Mouse (Mus musculus) heart, embryonic 13.5 days (tissue): ENCODE results near the gene Sipa1l1. TPM values are rescaled to one million over a fixed set of nuclear protein-coding genes. Genes with fewer than 3 reads are reported as not detected.

Source experiments
- ATAC-seq: fragments of 200-750 bp; cut with Nextera tagmentation; 2 replicates; pipeline ENCODE4 v1.8.0; 2017; ENCODE audit warnings: moderate TSS enrichment; ENCODE audit not compliant: insufficient number of reproducible peaks, low FRiP score, low TSS enrichment; ENCODE audit errors: extremely low read depth
- H3K27ac ChIP-seq: fragments of 300-500 bp; sonication (generic); replicated peaks from 2 replicates; pipeline ENCODE4 v1.5.1; 2015; ENCODE audit warnings: moderate library complexity, mild to moderate bottlenecking, inconsistent platforms
- H3K27me3 ChIP-seq: fragments of 300-500 bp; sonication (generic); replicated peaks from 2 replicates; pipeline ENCODE4 v1.6.1; 2015; ENCODE audit warnings: mild to moderate bottlenecking, inconsistent platforms
- H3K36me3 ChIP-seq: fragments of 300-500 bp; sonication (generic); 2 replicates; pipeline ENCODE4 v1.6.1; 2015; ENCODE audit warnings: mild to moderate bottlenecking, inconsistent platforms
- H3K4me1 ChIP-seq: fragments of 300-500 bp; sonication (generic); 2 replicates; pipeline ENCODE4 v1.6.1; 2015; ENCODE audit warnings: inconsistent platforms
- H3K4me2 ChIP-seq: fragments of 300-500 bp; sonication (generic); 2 replicates; pipeline ENCODE4 v1.6.1; 2015; ENCODE audit warnings: inconsistent platforms, mild to moderate bottlenecking, moderate library complexity
- H3K4me3 ChIP-seq: fragments of 300-500 bp; sonication (generic); 2 replicates; pipeline ENCODE4 v1.5.1; 2015; ENCODE audit warnings: moderate library complexity, mild to moderate bottlenecking, inconsistent platforms
- H3K9ac ChIP-seq: fragments of 300-500 bp; sonication (generic); 2 replicates; pipeline ENCODE4 v1.6.1; 2015; ENCODE audit warnings: inconsistent platforms, mild to moderate bottlenecking, moderate library complexity
- H3K9me3 ChIP-seq: fragments of 300-500 bp; sonication (generic); 2 replicates; pipeline ENCODE4 v1.6.1; 2016; ENCODE audit warnings: inconsistent platforms
- WGBS: fragments of 180-500 bp; shearing (Covaris S2); methylation state at CpG from one replicate; pipeline ENCODE4 v1.1.7; 2015; ENCODE audit warnings: mixed read lengths; 5-methylcytosine and 5-hydroxymethylcytosine counted together
- polyA plus RNA-seq: library from polyadenylated mRNA; unstranded; fragments of >200 nt; fragmentation: Nextera tagmentation; extraction: Ambion mirVana; gene quantifications from 2 replicates; pipeline ENCODE4 v1.2.1, GENCODE M21; 2015

Gene Sipa1l1
- 19.9 and 22.2 TPM in 2 replicates for polyA plus RNA-seq

DNA sequence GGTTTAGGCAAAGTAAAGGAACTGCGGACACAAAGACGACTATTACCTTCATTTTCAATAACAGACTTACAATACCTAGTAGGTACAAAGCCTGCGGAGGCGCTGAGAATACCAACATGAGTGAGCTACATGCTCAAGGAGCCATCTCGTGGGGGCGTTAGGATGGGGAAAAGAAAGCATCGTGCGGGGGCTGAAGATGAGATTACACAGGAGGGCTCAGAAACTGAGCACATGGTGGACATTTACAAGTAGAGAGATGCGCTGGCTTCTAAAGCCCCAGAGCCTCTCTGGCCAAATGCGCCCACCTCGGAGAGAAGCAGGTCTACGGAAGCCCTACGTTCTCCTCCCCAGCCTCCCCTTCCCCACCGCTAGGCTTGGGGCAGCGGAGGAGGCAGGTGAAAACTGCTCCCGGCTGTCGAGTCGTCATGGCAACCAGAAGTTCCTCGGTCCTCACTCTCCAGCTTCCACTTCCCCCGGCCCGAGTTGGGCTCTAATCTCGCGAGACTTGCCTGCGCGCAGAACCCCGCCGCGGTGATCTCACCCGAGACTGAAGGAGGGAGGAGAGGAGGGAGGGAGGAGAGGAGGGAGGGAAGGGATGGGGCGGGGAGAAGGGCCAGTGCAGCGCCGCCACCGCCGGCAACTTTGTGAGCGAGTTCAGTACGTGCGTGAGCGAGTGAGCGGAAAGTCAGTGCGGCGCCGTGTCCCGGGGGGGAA lies at the start of gene Sipa1l1:
TSS of gene Sipa1l1 (plus strand) at position 501 of the 714 bp plus-strand sequence.
- WGBS = 1% methylated on average over 39 of the region's 43 CpGs
- Histone ChIP-seq H3K9ac (peak within 1 kb of the TSS; percentile 98), H3K27ac (peak within 1 kb of the TSS; percentile 95), H3K36me3 (no peaks in the 10 kb centered on the region), H3K9me3 (no peaks in the 10 kb centered on the region), H3K4me1 (peaks cover 39% of the 10 kb centered on the region), H3K27me3 (no peaks in the 10 kb centered on the region), H3K4me2 (peak within 1 kb of the TSS; percentile 85), H3K4me3 (peak within 1 kb of the TSS; percentile 94)
- ATAC-seq = peak; percentile 84

DNA sequence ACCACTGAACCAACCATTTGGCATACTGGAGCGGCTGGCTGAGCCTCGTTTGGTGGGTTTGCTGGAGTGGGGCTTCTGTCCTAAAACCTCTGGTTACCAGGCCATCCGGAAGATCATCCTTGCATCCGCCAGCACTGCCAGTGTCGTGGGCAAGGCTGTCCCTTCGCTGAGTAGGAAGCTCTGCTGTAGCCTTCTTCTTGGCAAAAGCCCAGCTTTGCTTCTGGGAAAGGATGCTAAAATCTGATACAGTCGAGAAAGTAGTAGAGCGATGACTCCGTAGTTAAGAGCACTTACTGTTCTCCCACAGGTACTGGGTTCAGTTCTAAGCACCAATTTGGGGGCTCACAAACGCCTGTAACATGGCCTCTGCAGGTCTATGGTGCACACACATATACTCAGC lies 47.2 kb upstream of the Sipa1l1 start:
- WGBS = 42% methylated on average over 10 of the region's 10 CpGs
- Histone ChIP-seq H3K9ac (peak overlapping the region; percentile 77), H3K27ac (peak overlapping the region; percentile 92), H3K4me2 (peak overlapping the region; percentile 66), H3K9me3 (no peaks in the 10 kb centered on the region), H3K4me3 (peak overlapping the region; percentile 33), H3K4me1 (peaks cover 47% of the 10 kb centered on the region), H3K27me3 (no peaks in the 10 kb centered on the region), H3K36me3 (no peaks in the 10 kb centered on the region)
- ATAC-seq = no peak

DNA sequence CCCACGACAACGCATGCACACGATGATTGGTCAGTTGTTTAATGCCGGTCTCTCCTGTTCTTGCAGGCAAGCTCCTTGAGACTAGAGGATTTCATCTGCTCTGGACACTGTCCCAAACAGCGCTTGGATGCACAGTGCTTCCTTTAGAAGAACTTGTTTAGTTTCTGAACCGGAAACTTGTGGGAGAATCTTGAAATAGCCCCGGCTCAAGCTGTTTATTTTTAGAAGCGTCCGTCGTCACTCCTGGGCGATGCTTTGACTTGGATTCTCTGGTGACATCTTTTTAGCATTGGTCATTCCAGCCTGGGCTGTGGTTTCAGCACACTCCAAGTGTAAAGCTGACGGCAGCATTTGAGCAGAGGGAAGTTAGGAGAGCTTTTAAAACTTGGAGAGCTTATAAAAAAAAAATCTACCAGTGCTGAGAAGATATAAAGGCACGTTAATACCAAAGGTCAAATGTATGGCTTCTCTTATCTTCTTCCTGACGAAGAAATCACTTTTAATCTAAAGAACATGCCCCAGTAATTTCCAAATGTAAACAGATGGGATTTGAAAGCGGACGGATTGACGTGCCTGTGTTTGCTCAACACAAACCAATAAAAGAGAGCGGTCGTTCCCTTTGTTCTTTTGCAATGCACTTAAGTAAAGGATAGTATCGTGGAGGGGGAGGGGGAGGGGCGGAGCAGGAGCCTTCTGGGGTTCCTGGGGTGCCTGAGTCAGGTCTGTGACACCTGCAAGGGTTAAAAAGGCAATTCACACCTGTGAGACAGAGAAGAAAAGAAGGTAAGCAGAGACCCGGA lies 46.5 kb upstream of the Sipa1l1 start:
- 5% methylated on average over 22 of the region's 22 CpGs for WGBS
- peak overlapping the region; percentile 92 for H3K27ac ChIP-seq
- H3K4me1 ChIP-seq = peaks cover 47% of the 10 kb centered on the region
- peak overlapping the region; percentile 77 for H3K9ac ChIP-seq
- no peaks in the 10 kb centered on the region for H3K27me3 ChIP-seq
- no peak for ATAC-seq
- peak overlapping the region; percentile 66 for H3K4me2 ChIP-seq
- no peaks in the 10 kb centered on the region for H3K9me3 ChIP-seq
- no peaks in the 10 kb centered on the region for H3K36me3 ChIP-seq
- peak overlapping the region; percentile 33 for H3K4me3 ChIP-seq

- no peaks in the 10 kb centered on the region for H3K27me3 ChIP-seq
Measured at GRCm38 (mm10) chr12:82126796-82127195, 42.3 kb upstream of the Sipa1l1 start.

GRCm38 (mm10) chr12:82139234-82140166 lies 29.6 kb upstream of the Sipa1l1 start:
- 79% methylated on average over 17 of the region's 17 CpGs for WGBS
- Histone ChIP-seq H3K9ac (no peak overlapping the region), H3K27me3 (no peaks in the 10 kb centered on the region), H3K4me1 (no peaks in the 10 kb centered on the region), H3K27ac (no peak overlapping the region), H3K9me3 (no peaks in the 10 kb centered on the region), H3K4me2 (no peak overlapping the region), H3K36me3 (no peaks in the 10 kb centered on the region), H3K4me3 (no peak overlapping the region)
- ATAC-seq = no peak

More at GRCm38 (mm10) chr12:82126796-82127195, 42.3 kb upstream of the Sipa1l1 start:
- Histone ChIP-seq H3K9me3 (no peaks in the 10 kb centered on the region), H3K36me3 (no peaks in the 10 kb centered on the region), H3K4me2 (no peak overlapping the region), H3K9ac (no peak overlapping the region), H3K27ac (no peak overlapping the region), H3K4me3 (no peak overlapping the region), H3K4me1 (peaks cover 21% of the 10 kb centered on the region)
- WGBS = 44% methylated on average over 3 of the region's 3 CpGs
- ATAC-seq = no peak

GRCm38 (mm10) chr12:82143371-82143770 lies 25.7 kb upstream of the Sipa1l1 start:
- WGBS = 77% methylated on average over 3 of the region's 3 CpGs
- H3K4me1 ChIP-seq = peaks cover 13% of the 10 kb centered on the region
- H3K27me3 ChIP-seq = no peaks in the 10 kb centered on the region
- no peak overlapping the region for H3K4me3 ChIP-seq
- no peak overlapping the region for H3K9ac ChIP-seq
- no peak for ATAC-seq
- H3K4me2 ChIP-seq = no peak overlapping the region
- no peaks in the 10 kb centered on the region for H3K36me3 ChIP-seq
- no peak overlapping the region for H3K27ac ChIP-seq
- no peaks in the 10 kb centered on the region for H3K9me3 ChIP-seq

- H3K36me3 ChIP-seq = no peaks in the 10 kb centered on the region
- peaks cover 18% of the 10 kb centered on the region for H3K4me1 ChIP-seq
- no peaks in the 10 kb centered on the region for H3K9me3 ChIP-seq
- no peak overlapping the region for H3K4me3 ChIP-seq
- no peak overlapping the region for H3K27ac ChIP-seq
- H3K4me2 ChIP-seq = no peak overlapping the region
- no peaks in the 10 kb centered on the region for H3K27me3 ChIP-seq
- no peak for ATAC-seq
- no peak overlapping the region for H3K9ac ChIP-seq
Measured at GRCm38 (mm10) chr12:82145173-82145572, 23.9 kb upstream of the Sipa1l1 start.

DNA sequence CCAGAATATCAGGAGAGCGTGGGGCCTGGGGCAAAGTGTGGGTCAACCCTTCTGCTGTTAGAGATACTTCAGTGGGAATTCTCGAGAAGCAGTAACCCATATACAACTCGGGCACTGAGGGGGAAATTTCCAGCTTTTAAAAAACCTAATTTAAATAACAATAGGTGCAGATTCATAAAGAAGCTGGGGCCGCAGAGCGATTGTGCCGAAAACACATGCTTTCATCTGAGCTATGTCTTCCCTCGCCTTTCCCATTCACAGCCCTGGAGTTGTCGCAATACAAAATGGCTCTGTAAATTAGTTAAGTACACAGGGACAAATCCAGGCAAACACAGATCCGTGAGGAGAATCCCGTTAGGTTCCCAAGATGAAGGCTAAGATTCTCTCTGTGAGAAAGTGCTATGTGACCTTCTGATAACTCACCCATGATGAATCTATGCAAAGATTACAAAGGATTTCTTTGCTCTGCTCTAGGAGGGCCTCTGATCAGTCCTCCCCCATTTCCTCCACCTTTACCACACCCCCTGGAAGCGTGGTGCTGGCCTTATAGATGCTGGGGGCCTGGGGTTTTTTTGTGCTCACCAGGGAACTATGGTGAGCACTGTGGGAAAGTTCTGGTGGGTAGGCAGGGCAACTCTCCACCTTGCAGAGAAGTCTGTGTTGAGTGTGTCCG lies 22.0 kb upstream of the Sipa1l1 start:
- Histone ChIP-seq H3K36me3 (no peaks in the 10 kb centered on the region), H3K27ac (no peak overlapping the region), H3K27me3 (no peaks in the 10 kb centered on the region), H3K4me1 (peaks cover 21% of the 10 kb centered on the region), H3K4me3 (no peak overlapping the region), H3K4me2 (no peak overlapping the region), H3K9ac (no peak overlapping the region), H3K9me3 (no peaks in the 10 kb centered on the region)
- 74% methylated on average over 12 of the region's 12 CpGs for WGBS
- no peak for ATAC-seq

GRCm38 (mm10) chr12:82148328-82148930 lies 20.7 kb upstream of the Sipa1l1 start:
- ATAC-seq = no peak
- Histone ChIP-seq H3K9ac (no peak overlapping the region), H3K9me3 (no peaks in the 10 kb centered on the region), H3K4me1 (peaks cover 21% of the 10 kb centered on the region), H3K4me2 (no peak overlapping the region), H3K4me3 (no peak overlapping the region), H3K27me3 (no peaks in the 10 kb centered on the region), H3K27ac (no peak overlapping the region), H3K36me3 (no peaks in the 10 kb centered on the region)
- 54% methylated on average over 8 of the region's 8 CpGs for WGBS

- Histone ChIP-seq H3K4me2 (no peak overlapping the region), H3K27me3 (no peaks in the 10 kb centered on the region), H3K9me3 (no peaks in the 10 kb centered on the region), H3K9ac (no peak overlapping the region), H3K27ac (no peak overlapping the region), H3K4me3 (no peak overlapping the region), H3K4me1 (peaks cover 19% of the 10 kb centered on the region), H3K36me3 (no peaks in the 10 kb centered on the region)
- WGBS = 66% methylated on average over 2 of the region's 2 CpGs
- ATAC-seq = no peak
Measured at GRCm38 (mm10) chr12:82151019-82151418, 18.1 kb upstream of the Sipa1l1 start.
